Mouse (Mus musculus) myocyte (in vitro differentiated cells): ENCODE data around the gene Samd4.

ENCODE experiments used
- E2F4 ChIP-seq: IDR thresholded peaks from one replicate; pipeline ENCODE4 v1.6.1; 2011; ENCODE audit warnings: mild to moderate bottlenecking, control low read depth, moderate library complexity; ENCODE audit not compliant: insufficient read depth
- MYOG ChIP-seq, 3 experiments: IDR thresholded peaks; one replicate each; pipeline ENCODE4 v1.6.1; 2011; ENCODE audit warnings: control low read depth in 2 of 3, low read depth in 2 of 3, mild to moderate bottlenecking in 2 of 3; ENCODE audit not compliant: insufficient read length in 2 of 3, control insufficient read depth in 1 of 3, insufficient read depth in 1 of 3
- POLR2A ChIP-seq: IDR thresholded peaks from one replicate; pipeline ENCODE4 v1.6.1; 2011; ENCODE audit warnings: low read depth, mild to moderate bottlenecking, control low read depth, moderate library complexity; ENCODE audit not compliant: insufficient read length
- TCF12 ChIP-seq: IDR thresholded peaks from one replicate; pipeline ENCODE4 v1.6.1; 2011; ENCODE audit warnings: mild to moderate bottlenecking, control low read depth; ENCODE audit not compliant: poor library complexity, insufficient read depth, severe bottlenecking
- USF1 ChIP-seq: IDR thresholded peaks from one replicate; pipeline ENCODE4 v1.6.1; 2011; ENCODE audit warnings: low read depth, mild to moderate bottlenecking, control low read depth, moderate library complexity

GRCm38 (mm10) chr14:47076956-47077575 lies 194.4 kb downstream of the Samd4 start:
- no peak for TF ChIP-seq MYOG (IDR thresholded peaks at IDR 0.05; ENCODE audit: control insufficient read depth in 1 of 3, insufficient read depth in 1 of 3, insufficient read length in 2 of 3, low read depth in 2 of 3)
- TF ChIP-seq TCF12, result no peak
- no peak for TF ChIP-seq E2F4
- no peak for TF ChIP-seq POLR2A
- TF ChIP-seq USF1, result no peak
